Mouse (Mus musculus): ENCODE results near the gene Plcd3.
A peak's percentile ranks its signal among the peaks of the same experiment; 100 is the strongest.

Gene Plcd3

GRCm38 (mm10) chr11:103066191-103067050 lies 35.0 kb downstream of the Plcd3 start:
- DNase-seq (ENCODE audit: low spot score in 2 of 2): no peak

- DNase-seq (ENCODE audit: low spot score in 2 of 2): no peak
Measured at GRCm38 (mm10) chr11:103058499-103059085, 42.9 kb downstream of the Plcd3 start.

GRCm38 (mm10) chr11:103056636-103057035 lies 44.8 kb downstream of the Plcd3 start:
- DNase-seq (ENCODE audit: low spot score in 2 of 2): no peak

GRCm38 (mm10) chr11:103054798-103055197 lies 46.7 kb downstream of the Plcd3 start:
- peak; percentile 58 to 66 for DNase-seq (ENCODE audit: low spot score in 2 of 2)

GRCm38 (mm10) chr11:103053191-103054076 lies 48.0 kb downstream of the Plcd3 start:
- DNase-seq (ENCODE audit: low spot score in 2 of 2): no peak

GRCm38 (mm10) chr11:103052078-103052477 lies 49.4 kb downstream of the Plcd3 start:
- no peak for DNase-seq (ENCODE audit: low spot score in 2 of 2)

GRCm38 (mm10) chr11:103051249-103051691 lies 50.2 kb downstream of the Plcd3 start:
- DNase-seq (ENCODE audit: low spot score in 2 of 2): peak; percentile 40 to 73

- peak in 1 of 2 experiments; percentile 41 for DNase-seq (ENCODE audit: low spot score in 2 of 2)
Measured at GRCm38 (mm10) chr11:103050153-103050552, 51.3 kb downstream of the Plcd3 start.

- DNase-seq (ENCODE audit: low spot score in 2 of 2): no peak
Measured at GRCm38 (mm10) chr11:103049611-103050010, 51.8 kb downstream of the Plcd3 start.

- DNase-seq (ENCODE audit: low spot score in 2 of 2): no peak
Measured at GRCm38 (mm10) chr11:103046286-103046685, 55.2 kb downstream of the Plcd3 start.

- DNase-seq (ENCODE audit: low spot score in 2 of 2): no peak
Measured at GRCm38 (mm10) chr11:103043982-103044381, 57.5 kb downstream of the Plcd3 start.

GRCm38 (mm10) chr11:103042828-103043227 lies 58.6 kb downstream of the Plcd3 start:
- DNase-seq (ENCODE audit: low spot score in 2 of 2): no peak

GRCm38 (mm10) chr11:103038037-103038436 lies 63.4 kb downstream of the Plcd3 start:
- no peak for DNase-seq (ENCODE audit: low spot score in 2 of 2)

- DNase-seq (ENCODE audit: low spot score in 2 of 2): no peak
Measured at GRCm38 (mm10) chr11:103036881-103037465, 64.5 kb downstream of the Plcd3 start.

GRCm38 (mm10) chr11:103035007-103035406 lies 66.5 kb downstream of the Plcd3 start:
- no peak for DNase-seq (ENCODE audit: low spot score in 2 of 2)

- DNase-seq (ENCODE audit: low spot score in 2 of 2): no peak
Measured at GRCm38 (mm10) chr11:103033030-103033429, 68.4 kb downstream of the Plcd3 start.

- DNase-seq (ENCODE audit: low spot score in 2 of 2): peak; percentile 91 to 93
Measured at GRCm38 (mm10) chr11:103028176-103028891, 73.1 kb downstream of the Plcd3 start, which contains the start of the genes Nmt1 and Dcakd. Gene Nmt1 (plus strand): TSS chr11:103028190. Gene Dcakd (minus strand): TSS chr11:103028333.

GRCm38 (mm10) chr11:103027570-103028175 lies 73.8 kb downstream of the Plcd3 start:
- no peak for DNase-seq (ENCODE audit: low spot score in 2 of 2)

GRCm38 (mm10) chr11:103026901-103027300 lies 74.6 kb downstream of the Plcd3 start:
- no peak for DNase-seq (ENCODE audit: low spot score in 2 of 2)

GRCm38 (mm10) chr11:103023974-103024373 lies 77.5 kb downstream of the Plcd3 start:
- DNase-seq (ENCODE audit: low spot score in 2 of 2): no peak
